Mouse (Mus musculus): ENCODE data around the gene Hbp1. TPM values are rescaled to one million over a fixed set of nuclear protein-coding genes. Genes with fewer than 3 reads are reported as not detected.

The Hbp1 gene
- polyA plus RNA-seq (2012; rRNA removed): 71.4 and 96.3 TPM in 2 replicates

GRCm38 (mm10) chr12:31949759-31950658, at the start of gene Hbp1:
Gene Hbp1 (minus strand): TSS chr12:31950535.

Other genes starting within 250 kb of the Hbp1 start
- gene Gpr22, start 236.6 kb downstream of the Hbp1 start, polyA plus RNA-seq (2012; rRNA removed): not detected in 2 replicates
- gene Prkar2b, start 110.8 kb upstream of the Hbp1 start, polyA plus RNA-seq (2012; rRNA removed): 160 and 263 TPM in 2 replicates